Mouse (Mus musculus) T-cell, adult 66 days (primary cell): Measurements from ENCODE around the gene Mettl17. TPM values are rescaled to one million over a fixed set of nuclear protein-coding genes. Genes with fewer than 3 reads are reported as not detected.

Source experiments
- total RNA-seq, 2 experiments: library from RNA; stranded (reverse); gene quantifications; 3 replicates in 1 of 2; 4 replicates in 1 of 2; pipeline ENCODE4 v1.2.4; 2023

Gene Mettl17
- total RNA-seq, result 10 to 100 TPM; 69.2 to 82.2 TPM

DNA sequence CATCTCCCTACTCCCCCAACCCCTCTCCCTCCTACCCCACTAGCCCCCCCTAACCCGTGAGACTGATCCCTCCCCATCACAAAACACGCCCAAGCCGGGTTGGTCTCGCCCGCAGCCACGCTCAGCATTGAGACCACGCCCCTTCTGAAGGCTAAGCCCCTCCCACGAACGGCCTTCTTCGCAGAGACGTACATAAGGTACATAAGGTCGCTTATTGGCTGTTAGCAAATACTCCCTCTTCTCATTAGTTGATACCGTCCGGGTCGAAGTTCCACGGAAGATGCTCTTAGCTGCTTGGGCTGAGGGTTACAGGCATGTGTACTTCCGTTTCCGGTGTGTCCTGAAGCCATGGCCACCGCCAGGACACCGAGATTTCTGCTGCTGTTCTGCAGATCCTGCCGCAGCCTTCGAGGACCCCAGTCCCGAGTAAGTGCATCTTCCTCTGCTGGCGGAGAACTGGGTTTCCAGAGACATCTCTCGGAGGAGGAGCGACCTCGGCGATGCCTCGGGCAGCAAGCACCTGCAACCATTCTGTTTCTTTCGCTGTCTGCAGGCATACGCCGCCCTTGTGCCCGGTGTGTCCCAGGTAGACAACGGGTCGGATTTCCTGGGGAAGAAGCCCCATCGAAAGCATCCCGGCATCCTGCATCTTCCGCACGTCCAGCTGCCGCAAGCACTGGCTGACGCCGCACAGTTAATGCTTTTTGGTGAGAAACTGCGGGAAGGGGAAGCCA is at the start of gene Mettl17:
Gene Mettl17 (plus strand): TSS at position 245 of the 734 bp plus-strand sequence.

DNA sequence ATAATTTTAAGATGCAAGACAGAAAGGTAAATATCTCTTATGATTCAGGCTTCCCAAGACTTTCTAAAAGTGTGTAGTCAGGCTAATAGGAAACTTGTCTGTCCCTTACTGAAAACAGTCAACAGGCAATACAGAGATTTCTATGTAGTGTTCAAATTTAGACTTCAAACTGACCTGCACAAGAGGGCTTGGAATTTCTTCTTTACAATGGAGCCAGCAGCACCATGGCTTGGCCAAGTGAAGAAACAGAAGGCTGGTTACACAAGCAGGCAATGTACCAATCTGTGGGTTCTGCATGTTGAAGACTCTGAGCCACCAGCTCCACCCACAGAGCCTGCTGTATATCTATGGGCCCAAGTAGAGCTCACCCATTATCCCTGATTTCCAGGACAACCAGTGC is 31.2 kb upstream of the Mettl17 start, which contains the start of gene Ear6:
Gene Ear6 (plus strand): TSS at position 301 of the 400 bp plus-strand sequence.

DNA sequence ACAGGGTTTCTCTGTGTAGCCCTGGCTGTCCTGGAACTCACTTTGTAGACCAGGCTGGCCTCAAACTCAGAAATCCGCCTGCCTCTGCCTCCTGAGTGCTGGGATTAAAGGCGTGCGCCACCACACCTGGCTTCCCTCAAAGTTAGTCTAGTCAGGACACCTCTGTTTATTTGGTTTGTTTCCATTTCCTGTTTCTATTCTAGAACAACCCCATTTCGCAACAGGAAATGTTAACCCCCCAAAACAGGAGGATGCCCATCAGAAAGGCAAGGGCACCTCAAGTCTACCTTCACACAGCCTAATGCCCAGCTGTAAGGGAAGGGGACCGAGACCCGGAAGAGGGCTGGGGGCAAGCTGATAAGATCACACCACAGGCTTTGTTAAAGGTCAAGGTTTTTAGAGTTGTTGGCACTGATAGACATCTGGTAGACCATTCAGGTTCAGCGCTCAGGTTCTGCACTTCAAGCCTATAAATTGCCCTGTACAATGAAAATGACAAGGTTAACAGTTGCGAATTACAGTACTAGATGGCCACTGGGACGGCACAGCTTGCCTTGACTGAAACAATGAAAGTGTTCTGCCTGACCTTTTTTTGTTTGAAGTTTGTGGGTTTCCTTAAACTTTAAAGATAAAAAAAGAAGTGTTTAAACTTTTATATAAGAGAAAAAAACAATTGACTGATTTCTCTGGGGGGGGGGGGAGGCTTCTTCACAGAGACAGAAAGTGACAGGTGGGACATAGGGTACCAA is 7.7 kb downstream of the Mettl17 start, which contains the start of gene Slc39a2:
Gene Slc39a2 (plus strand): TSS at position 699 of the 749 bp plus-strand sequence.

DNA sequence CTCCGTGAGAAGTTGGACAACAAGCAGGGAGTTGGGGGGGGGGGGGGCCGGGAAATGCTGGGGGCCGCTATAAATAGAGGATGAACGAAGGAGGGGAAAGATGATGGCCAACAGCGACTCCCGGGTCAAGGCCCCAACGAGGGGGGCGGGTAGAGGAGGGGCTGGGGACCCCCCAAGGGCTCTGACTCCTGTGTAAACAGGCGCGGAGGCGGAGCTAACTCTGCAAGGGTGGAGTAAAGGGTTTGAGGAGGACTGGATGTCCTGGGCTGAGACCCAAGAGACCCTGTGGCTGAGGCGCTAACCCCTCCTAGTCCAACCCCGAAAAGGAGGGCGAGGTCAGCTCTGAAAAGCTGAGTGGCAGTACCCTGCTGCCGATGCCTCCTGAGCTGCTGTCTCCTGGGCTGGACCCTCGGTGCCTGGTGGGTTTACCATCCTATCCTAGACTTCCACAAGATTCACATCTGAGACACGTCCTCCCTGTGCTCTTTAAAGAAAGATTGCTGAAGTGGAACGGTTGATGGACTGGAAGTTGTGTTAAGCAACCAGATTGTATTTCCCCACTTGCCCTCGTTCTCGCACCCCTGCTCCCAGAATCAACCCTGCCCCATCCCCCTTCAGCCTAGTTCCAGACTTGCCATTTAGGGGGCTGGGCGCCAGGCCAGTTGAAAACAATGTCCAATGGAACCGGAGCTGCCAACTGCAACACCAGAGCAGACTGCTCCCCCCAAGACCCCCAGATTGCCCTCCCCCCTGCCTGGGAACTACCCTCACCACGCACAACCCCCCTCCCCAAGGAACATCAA is 29.5 kb downstream of the Mettl17 start, which contains the start of gene Ndrg2:
Gene Ndrg2 (minus strand): TSS at position 199 of the 803 bp plus-strand sequence.

DNA sequence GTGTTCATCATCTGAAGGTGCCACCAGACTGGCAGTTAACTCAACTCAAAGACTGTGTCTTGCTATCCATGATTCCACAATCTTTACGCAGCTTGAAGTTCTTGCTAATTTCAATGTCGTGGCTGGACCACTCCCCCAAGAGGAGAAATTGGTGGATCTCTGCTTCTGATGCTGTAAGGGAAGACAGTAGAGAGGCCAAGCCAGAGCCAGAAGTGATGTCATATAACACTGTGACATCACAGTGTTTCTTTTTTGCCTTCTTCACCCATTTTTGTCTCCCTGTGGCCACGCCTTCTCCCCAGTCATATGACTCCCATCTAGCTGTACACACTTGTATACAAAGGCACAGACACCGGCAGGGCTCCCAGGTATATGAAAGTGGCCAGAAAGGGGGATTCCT is 33.5 kb downstream of the Mettl17 start, which contains the start of gene Tppp2:
Gene Tppp2 (plus strand): TSS at position 301 of the 400 bp plus-strand sequence.

DNA sequence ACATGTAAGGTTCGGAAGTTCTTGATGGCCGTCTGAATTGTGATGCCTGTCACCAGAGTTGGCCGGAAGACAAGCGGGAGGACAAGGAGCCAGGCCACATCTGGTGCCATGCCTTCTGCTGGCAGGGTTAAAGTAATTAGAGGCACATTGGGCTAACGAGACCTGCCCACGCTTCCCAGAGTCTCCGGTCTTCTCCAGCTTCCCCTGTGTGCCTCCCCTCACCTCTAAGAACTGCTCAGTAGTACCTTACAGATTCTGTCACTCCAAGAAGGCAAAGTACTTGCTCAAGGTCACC is 37.9 kb downstream of the Mettl17 start, which contains the start of gene Rnase13:
Gene Rnase13 (minus strand): TSS at position 203 of the 295 bp plus-strand sequence.

Other genes starting within 250 kb of the Mettl17 start
- gene Gm4181, start 249.2 kb upstream of the Mettl17 start, total RNA-seq, result not detected
- gene Gm17079, start 189.4 kb upstream of the Mettl17 start, total RNA-seq, result not detected
- gene Gm5800, start 167.7 kb upstream of the Mettl17 start, total RNA-seq, result not detected
- not detected for gene Ang4, start 111.3 kb upstream of the Mettl17 start, total RNA-seq
- gene AY358078, start 84.8 kb upstream of the Mettl17 start, total RNA-seq, result not detected
- gene Ear6, start 31.1 kb upstream of the Mettl17 start, total RNA-seq, result not detected
- 1 to 10 TPM; 1.5 to 1.7 TPM for gene Slc39a2, start 8.0 kb downstream of the Mettl17 start, total RNA-seq
- 10 to 100 TPM; 17.9 to 18.4 TPM for gene Ndrg2, start 29.3 kb downstream of the Mettl17 start, total RNA-seq
- gene Tppp2, start 33.6 kb downstream of the Mettl17 start, total RNA-seq, result not detected
- not detected for gene Rnase13, start 37.9 kb downstream of the Mettl17 start, total RNA-seq
- 1 to 10 TPM; 3.2 to 3.6 TPM for gene Arhgef40, start 99.9 kb downstream of the Mettl17 start, total RNA-seq
- not detected for gene Tmem253, start 130.8 kb downstream of the Mettl17 start, total RNA-seq
- 10 to 100 TPM; 11.2 to 21.6 TPM for gene Zfp219, start 135.9 kb downstream of the Mettl17 start, total RNA-seq
- not detected for gene Olfr221, start 157.6 kb downstream of the Mettl17 start, total RNA-seq
- gene Hnrnpc, start 219.2 kb downstream of the Mettl17 start, total RNA-seq, result 100 to 1,000 TPM; 421 to 459 TPM
- gene Rpgrip1, start 225.9 kb downstream of the Mettl17 start, total RNA-seq, result 10 to 100 TPM; 16.6 to 17.7 TPM